26 mouse cellular contexts compared by ENCODE assay signal in the genomic region with DNA sequence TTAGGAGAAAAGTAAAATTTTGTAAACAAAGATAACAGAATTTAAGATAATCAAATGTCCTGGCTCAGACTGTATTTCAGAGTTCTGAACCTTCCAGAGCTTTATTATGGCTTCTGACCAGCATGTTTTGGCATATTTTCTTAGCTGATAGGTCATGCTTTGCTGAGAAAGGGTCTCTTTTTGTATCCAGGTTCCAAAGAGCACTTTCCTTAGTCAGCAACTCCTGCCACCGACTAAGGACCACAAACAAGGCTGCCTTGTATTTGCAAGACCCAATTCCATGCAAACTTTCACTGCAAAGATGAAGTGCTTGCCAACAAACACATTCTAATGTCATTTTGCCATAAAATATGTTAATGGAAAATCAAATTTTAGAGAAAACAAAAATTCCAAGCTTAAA. TPM values are rescaled to one million over a fixed set of nuclear protein-coding genes. Genes with fewer than 3 reads are reported as not detected.
A peak's percentile ranks its signal among the peaks of the same experiment; 100 is the strongest.
DNase-seq lines count a peak whose midpoint lies in the region; ATAC-seq and TF ChIP-seq lines count a peak whose summit lies in the region.
"Had no signal": no experiment of that assay in that cellular context is flagged by ENCODE, and none has a peak within 500 bp of the region (broad histone marks: within the 10 kb centered on the region; RNA-seq: fewer than 3 reads in every experiment).

No protein-coding gene starts in this region.

- H3K9ac ChIP-seq in heart, embryonic 11.5 days (ENCODE audit: low read depth, low read length): no peak overlapping the region
- H3K9ac ChIP-seq: embryonic facial prominence, embryonic 12.5 days; forebrain, embryonic 13.5 days; heart, embryonic 13.5 days; hindbrain, embryonic 14.5 days had no signal

- 33% methylated on average over 1 of the region's 1 CpGs for WGBS in kidney, adult 2 months
- WGBS in heart, embryonic 11.5 days (ENCODE audit: insufficient replicate concordance): 51% methylated on average over 1 of the region's 1 CpGs

- DNase-seq in kidney, adult 2 months: peak; percentile 17
- no peak for DNase-seq in kidney, adult 11 months
- DNase-seq in kidney, postnatal 14 days: peak; percentile 27
- DNase-seq in kidney, postnatal 4 days: no peak
- peak; percentile 79 for DNase-seq in fibroblast of lung, adult 2 months (ENCODE audit: low read depth)
- DNase-seq: adrenal gland, postnatal 10 days; adrenal gland, postnatal 36 days; cerebellum, adult 18-20 months; cerebellum, adult 9-10 months; cerebellum, postnatal 14 days; gastrocnemius, postnatal 25 days; heart, adult 18-20 months; heart, postnatal 14 days; heart, postnatal 4 days had no signal

- ATAC-seq in heart, embryonic 11.5 days (replicated peaks; ENCODE audit: insufficient number of reproducible peaks, low FRiP score, low TSS enrichment): no peak
- ATAC-seq: CD4-positive, CD25-positive, alpha-beta regulatory T cell, adult 4 months; forebrain, embryonic 13.5 days; forebrain, embryonic 16.5 days; hindbrain, postnatal 0 days; inflammation-experienced regulatory T-cells, adult 6 months; Patski had no signal

- no peaks in the 10 kb centered on the region for H3K4me1 ChIP-seq in kidney, adult 2 months (ENCODE audit: control insufficient read depth, insufficient read depth, low read length)
- no peaks in the 10 kb centered on the region for H3K4me1 ChIP-seq in heart, embryonic 11.5 days (ENCODE audit: control insufficient read depth, insufficient read depth, low read length)
- H3K4me1 ChIP-seq: embryonic facial prominence, embryonic 12.5 days; heart, embryonic 13.5 days had no signal

- H3K4me2 ChIP-seq in heart, embryonic 11.5 days: no peak overlapping the region
- H3K4me2 ChIP-seq: embryonic facial prominence, embryonic 12.5 days; forebrain, embryonic 13.5 days; heart, embryonic 13.5 days; hindbrain, embryonic 14.5 days had no signal

- H3K27me3 ChIP-seq in kidney, adult 2 months (replicated peaks; ENCODE audit: control insufficient read depth, insufficient read depth, low read length): no peaks in the 10 kb centered on the region; the same call in 1 of the 2 replicates
- no peaks in the 10 kb centered on the region for H3K27me3 ChIP-seq in heart, embryonic 11.5 days (ENCODE audit: control insufficient read depth, insufficient read depth, low read length)
- H3K27me3 ChIP-seq: embryonic facial prominence, embryonic 12.5 days; forebrain, embryonic 13.5 days; heart, embryonic 13.5 days; Patski had no signal

- TF ChIP-seq POLR2A in kidney, adult 2 months (IDR thresholded peaks at IDR 0.05; ENCODE audit: low read depth, low read length): no peak

- no peaks in the 10 kb centered on the region for H3K36me3 ChIP-seq in kidney, adult 2 months (ENCODE audit: control insufficient read depth, insufficient read depth, low read length)
- H3K36me3 ChIP-seq in heart, embryonic 11.5 days (ENCODE audit: control insufficient read depth, insufficient read depth, low read length): no peaks in the 10 kb centered on the region
- H3K36me3 ChIP-seq: embryonic facial prominence, embryonic 12.5 days; forebrain, embryonic 10.5 days; heart, embryonic 13.5 days had no signal

- no peak overlapping the region for H3K27ac ChIP-seq in kidney, adult 2 months (ENCODE audit: insufficient read depth, low read depth, low read length)
- no peak overlapping the region for H3K27ac ChIP-seq in heart, embryonic 11.5 days (ENCODE audit: low read depth, low read length)
- H3K27ac ChIP-seq: embryonic facial prominence, embryonic 12.5 days; forebrain, embryonic 10.5 days; forebrain, embryonic 13.5 days; heart, embryonic 13.5 days; hindbrain, embryonic 14.5 days; hindbrain, postnatal 0 days had no signal

- H3K9me3 ChIP-seq in heart, embryonic 11.5 days (replicated peaks; ENCODE audit: control insufficient read depth, low read length): no peaks in the 10 kb centered on the region
- H3K9me3 ChIP-seq: embryonic facial prominence, embryonic 12.5 days; forebrain, embryonic 10.5 days; forebrain, embryonic 13.5 days; heart, embryonic 13.5 days had no signal

- no peak overlapping the region for H3K4me3 ChIP-seq in kidney, adult 2 months (ENCODE audit: insufficient read depth, low read depth, low read length)
- H3K4me3 ChIP-seq in heart, embryonic 11.5 days (ENCODE audit: low read depth, low read length): no peak overlapping the region
- H3K4me3 ChIP-seq: embryonic facial prominence, embryonic 12.5 days; erythroblast, embryonic 14.5 days; forebrain, embryonic 10.5 days; forebrain, embryonic 13.5 days; heart, embryonic 13.5 days had no signal

- no peak for TF ChIP-seq CTCF in kidney, adult 2 months (conservative IDR thresholded peaks at IDR 0.05; ENCODE audit: insufficient read depth, insufficient read length, low read depth, low read length)

RNA-seq across cellular contexts. Expression of gene Cfap70, which starts 22.2 kb away (rescaled TPM):
- 0.77 and 1.0 TPM in 2 replicates for polyA plus RNA-seq in kidney, adult 2 months (2012; rRNA removed)
- 0.21 TPM in 1 of 2 replicates, not detected in the other for polyA plus RNA-seq in heart, embryonic 11.5 days (2014; fragmentation: Nextera tagmentation; extraction: Ambion mirVana)
- polyA plus RNA-seq: CD4-positive, CD25-positive, alpha-beta regulatory T cell, adult 4 months; erythroblast, embryonic 14.5 days; inflammation-experienced regulatory T-cells, adult 6 months had no signal

RNA-seq across cellular contexts. Expression of gene Mrps16, which starts 36.4 kb away (rescaled TPM):
- 59.5 and 63.7 TPM in 2 replicates for polyA plus RNA-seq in kidney, adult 2 months (2012; rRNA removed)
- polyA plus RNA-seq in heart, embryonic 11.5 days (2014; fragmentation: Nextera tagmentation; extraction: Ambion mirVana): 93.3 and 97.9 TPM in 2 replicates

RNA-seq across cellular contexts. Expression of gene Dnajc9, which starts 41.1 kb away (rescaled TPM):
- 13.6 and 16.9 TPM in 2 replicates for polyA plus RNA-seq in kidney, adult 2 months (2012; rRNA removed)
- 76.4 and 104 TPM in 2 replicates for polyA plus RNA-seq in heart, embryonic 11.5 days (2014; fragmentation: Nextera tagmentation; extraction: Ambion mirVana)

RNA-seq across cellular contexts. Expression of gene Anxa7, which starts 50.1 kb away (rescaled TPM):
- 84.0 and 92.2 TPM in 2 replicates for polyA plus RNA-seq in kidney, adult 2 months (2012; rRNA removed)
- 38.1 and 42.5 TPM in 2 replicates for polyA plus RNA-seq in heart, embryonic 11.5 days (2014; fragmentation: Nextera tagmentation; extraction: Ambion mirVana)

Comparison
In these comparisons a context has a peak if more than half of its experiments do, and no peak if none do; other contexts are left out.
1. DNase-seq: peak in kidney, adult 2 months (single experiment), kidney, postnatal 14 days (single experiment) and fibroblast of lung, adult 2 months (single experiment); none in kidney, adult 11 months (single experiment) and kidney, postnatal 4 days (0 of 2).